Mouse (Mus musculus) testis, adult 2 months (tissue): ENCODE measurements at regions not wholly inside any gene's neighbourhood (a gene's known extent, or its start where the extent isn't known, plus 50 kb on each side); places are given as distances from the start of the nearest gene placed in this dataset.

Source experiments
- CTCF ChIP-seq: fragments of 200-500 bp; IDR thresholded peaks from 2 replicates; pipeline ENCODE4 v1.5.1; 2012; ENCODE audit warnings: low read depth, mild to moderate bottlenecking, inconsistent platforms, low read length, moderate library complexity; ENCODE audit not compliant: control insufficient read depth, insufficient read depth, insufficient replicate concordance
- POLR2A ChIP-seq: fragments of 200-500 bp; IDR thresholded peaks from 2 replicates; pipeline ENCODE4 v1.6.1; 2012; ENCODE audit warnings: low read depth, mild to moderate bottlenecking, inconsistent platforms, low read length, moderate library complexity; ENCODE audit not compliant: control insufficient read depth

DNA sequence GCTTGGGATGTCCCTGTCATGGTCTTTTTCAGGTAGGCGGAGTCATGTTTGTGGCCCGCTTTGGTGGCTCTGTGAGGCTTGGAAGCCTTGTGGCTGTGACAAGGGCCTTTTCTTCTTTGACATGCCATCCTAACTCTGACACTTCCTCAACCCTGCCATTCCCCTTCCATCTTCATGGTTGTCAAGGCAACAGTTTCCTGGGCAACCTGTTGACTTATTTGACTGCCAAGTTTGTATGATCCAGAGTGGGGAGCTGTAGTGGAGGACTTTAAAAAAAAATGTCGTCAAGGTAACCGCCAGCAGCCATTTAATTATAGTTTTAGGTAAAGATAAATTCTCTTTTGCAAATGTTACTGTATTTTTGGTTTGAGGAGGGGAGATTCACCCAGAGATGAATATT, 56.8 kb upstream of the Kcng1 start:
- no peak for TF ChIP-seq CTCF
- no peak for TF ChIP-seq POLR2A
